Mouse (Mus musculus): ENCODE results near the gene Slc9a5.

DNA sequence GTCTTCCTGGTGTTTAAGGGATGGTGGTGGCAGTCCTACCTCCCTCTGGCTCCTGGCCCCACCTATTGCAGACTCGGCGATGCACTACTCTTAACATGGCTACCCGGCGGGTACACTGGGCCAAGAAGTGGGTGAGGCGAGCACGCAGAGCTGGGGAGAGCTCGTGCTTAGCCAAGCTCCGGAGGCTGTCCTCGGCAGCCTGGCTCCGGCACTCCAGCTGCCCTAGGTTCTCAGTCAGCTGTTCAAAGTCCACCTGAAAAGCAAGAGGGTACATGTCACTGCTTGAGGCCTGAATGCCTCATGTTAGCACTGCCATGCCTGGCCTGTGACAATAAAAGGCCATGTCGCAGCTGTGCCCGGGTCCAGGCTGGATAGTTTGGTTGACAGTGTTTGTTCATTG lies 18.3 kb upstream of the Slc9a5 start:
- TF ChIP-seq CTCF (conservative IDR thresholded peaks at IDR 0.05; ENCODE audit: insufficient read depth, insufficient read length, low read depth, low read length) (no peak), POLR2A (IDR thresholded peaks at IDR 0.05; ENCODE audit: low read depth, low read length) (no peak)

Data from kidney, adult 2 months (tissue).